Mouse (Mus musculus): Measurements from ENCODE around the gene Ypel1. TPM values are rescaled to one million over a fixed set of nuclear protein-coding genes. Genes with fewer than 3 reads are reported as not detected.

The Ypel1 gene
- total RNA-seq, 2 experiments from 2014 or later = 36.4 to 40.6 TPM

DNA sequence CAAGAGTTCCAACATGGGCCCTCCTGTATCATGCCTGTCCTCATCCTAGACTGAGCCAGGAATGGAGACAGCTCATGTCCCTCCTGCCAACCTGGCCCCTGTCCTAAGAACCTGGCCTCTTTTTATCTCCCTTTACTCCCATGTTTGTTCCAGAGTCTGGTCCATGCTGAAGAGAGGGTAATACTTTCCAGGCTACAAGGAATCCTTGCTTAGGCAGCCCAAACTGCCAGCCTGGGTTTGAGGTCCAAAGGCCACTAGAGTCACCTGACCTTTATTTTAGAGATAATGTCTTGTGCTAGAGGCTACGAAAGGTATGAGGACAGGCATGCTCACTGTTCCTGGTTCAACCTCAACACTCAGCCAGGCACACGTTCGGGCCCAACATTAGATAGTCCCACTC lies 27.4 kb downstream of the Ypel1 start:
- intact Hi-C loops (cut with DNase I) = no loop called here
- Histone ChIP-seq H3K27ac (no peak overlapping the region), H3K4me3 (no peak overlapping the region)
- DNase-seq (ENCODE audit: extremely low spot score in 1 of 2, low spot score in 2 of 2) = no peak
- TF ChIP-seq CTCF (IDR thresholded peaks at IDR 0.05) = no peak

- no peak overlapping the region for H3K27ac ChIP-seq
- intact Hi-C loops (cut with DNase I) = no loop called here
- H3K4me3 ChIP-seq = no peak overlapping the region
- DNase-seq (ENCODE audit: extremely low spot score in 1 of 2, low spot score in 2 of 2) = no peak
- TF ChIP-seq CTCF (IDR thresholded peaks at IDR 0.05) = no peak
Measured at GRCm38 (mm10) chr16:17102630-17103220, 33.2 kb downstream of the Ypel1 start.

DNA sequence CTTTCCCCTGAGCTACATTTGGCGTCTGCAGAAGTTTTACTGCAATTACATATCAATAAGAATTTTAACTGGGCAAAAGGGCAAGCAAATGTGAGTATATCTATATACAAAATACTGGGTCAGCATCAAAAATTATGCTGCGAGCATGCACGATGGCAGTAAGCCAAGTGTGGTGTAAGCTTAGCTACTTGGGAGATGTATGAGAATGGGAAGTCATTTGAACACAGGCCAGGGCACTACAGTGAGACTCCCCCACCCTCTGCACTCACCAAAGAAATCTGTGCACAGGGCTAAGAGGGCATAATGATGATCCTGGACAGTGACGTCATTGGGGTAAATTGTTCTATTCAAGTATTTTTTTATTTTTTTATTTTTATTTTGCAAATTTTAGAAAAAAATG lies 35.1 kb downstream of the Ypel1 start:
- H3K4me3 ChIP-seq = no peak overlapping the region
- intact Hi-C loops (cut with DNase I) = no loop called here
- no peak for DNase-seq (ENCODE audit: extremely low spot score in 1 of 2, low spot score in 2 of 2)
- TF ChIP-seq CTCF (IDR thresholded peaks at IDR 0.05) = no peak
- no peak overlapping the region for H3K27ac ChIP-seq

GRCm38 (mm10) chr16:17110771-17111743 lies 41.6 kb downstream of the Ypel1 start, which contains the start of gene Ppil2:
Ppil2 (minus strand) TSS chr16:17111257.
- Histone ChIP-seq H3K4me3 (peak within 1 kb of the TSS; percentile 83), H3K27ac (peak within 1 kb of the TSS; percentile 79)
- no peak for TF ChIP-seq CTCF (IDR thresholded peaks at IDR 0.05)
- peak; percentile 52 to 68 for DNase-seq (ENCODE audit: extremely low spot score in 1 of 2, low spot score in 2 of 2)
- intact Hi-C loops (cut with DNase I) = no loop called here

DNA sequence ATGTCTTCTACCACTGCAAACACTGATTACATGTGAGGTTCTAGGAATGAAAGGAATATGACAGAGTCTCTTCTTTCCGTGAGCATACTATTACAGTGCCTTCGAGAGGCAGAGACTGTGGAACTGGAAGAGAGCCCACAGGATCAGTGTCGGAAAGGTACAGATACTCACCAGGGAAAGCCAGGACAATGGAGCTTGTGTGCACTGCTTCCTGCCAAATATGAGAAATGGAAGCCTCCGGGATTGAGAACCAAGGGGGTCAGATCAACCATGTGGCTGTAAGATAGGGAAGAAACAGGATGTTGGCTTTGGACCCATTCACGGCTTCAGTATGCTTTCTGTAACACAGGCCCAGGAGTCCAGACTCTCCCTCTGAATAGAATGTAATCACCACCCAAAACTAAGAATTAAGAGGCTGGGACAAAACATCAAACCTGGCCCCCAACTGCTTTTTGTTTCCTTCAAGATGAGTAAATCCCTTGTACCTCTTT lies 47.9 kb downstream of the Ypel1 start:
- H3K27ac ChIP-seq = no peak overlapping the region
- no peak overlapping the region for H3K4me3 ChIP-seq
- no peak for TF ChIP-seq CTCF (IDR thresholded peaks at IDR 0.05)
- no peak for DNase-seq (ENCODE audit: extremely low spot score in 1 of 2, low spot score in 2 of 2)
- intact Hi-C loops (cut with DNase I) = no loop called here

GRCm38 (mm10) chr16:17121569-17121968 lies 52.1 kb downstream of the Ypel1 start:
- no peak overlapping the region for H3K4me3 ChIP-seq
- no peak overlapping the region for H3K27ac ChIP-seq
- intact Hi-C loops (cut with DNase I) = no loop called here
- DNase-seq (ENCODE audit: extremely low spot score in 1 of 2, low spot score in 2 of 2) = no peak
- TF ChIP-seq CTCF (IDR thresholded peaks at IDR 0.05) = no peak

- intact Hi-C loops (cut with DNase I) = no loop called here
- no peak for TF ChIP-seq CTCF (IDR thresholded peaks at IDR 0.05)
- no peak overlapping the region for H3K27ac ChIP-seq
- DNase-seq (ENCODE audit: extremely low spot score in 1 of 2, low spot score in 2 of 2) = no peak
- no peak overlapping the region; the same call in 1 of the 2 replicates for H3K4me3 ChIP-seq
Measured at GRCm38 (mm10) chr16:17124119-17124870, 54.8 kb downstream of the Ypel1 start.

GRCm38 (mm10) chr16:17124871-17125520 lies 55.5 kb downstream of the Ypel1 start, which contains the start of gene 2610318N02Rik:
2610318N02Rik (minus strand) TSS chr16:17125167.
- no peak within 1 kb of the TSS for H3K27ac ChIP-seq
- intact Hi-C loops (cut with DNase I) = no loop called here
- peak within 1 kb of the TSS; percentile 29 for H3K4me3 ChIP-seq
- TF ChIP-seq CTCF (IDR thresholded peaks at IDR 0.05) = no peak
- peak; percentile 59 to 61 for DNase-seq (ENCODE audit: extremely low spot score in 1 of 2, low spot score in 2 of 2)

DNA sequence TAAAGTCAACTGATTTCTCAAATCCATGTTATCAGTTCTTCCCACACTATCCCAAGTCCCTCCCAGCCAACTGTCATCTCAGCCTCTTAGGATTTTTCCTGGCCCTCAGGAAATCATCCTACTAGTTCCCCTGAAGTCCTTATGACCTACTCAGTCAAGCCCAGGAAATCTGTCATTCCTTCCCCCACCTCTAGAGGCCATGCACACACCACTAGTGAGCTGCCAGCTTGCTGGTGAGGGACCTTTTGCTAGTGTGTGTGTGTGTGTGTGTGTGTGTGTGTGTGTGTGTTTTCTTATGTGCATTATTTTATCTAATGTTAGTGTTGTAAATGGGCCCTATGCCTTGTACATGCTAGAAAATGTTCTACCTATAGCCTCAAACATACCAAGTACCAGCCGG lies 57.8 kb downstream of the Ypel1 start:
- no peak overlapping the region for H3K27ac ChIP-seq
- TF ChIP-seq CTCF (IDR thresholded peaks at IDR 0.05) = peak; percentile 56
- H3K4me3 ChIP-seq = no peak overlapping the region
- intact Hi-C loops (cut with DNase I) = loop anchor here (1.0 kb wide), 1 partner anchor 149 kb away; the partner anchor contains the start of gene Tmem191c
- no peak for DNase-seq (ENCODE audit: extremely low spot score in 1 of 2, low spot score in 2 of 2)

GRCm38 (mm10) chr16:17131191-17132088 lies 61.9 kb downstream of the Ypel1 start:
- intact Hi-C loops (cut with DNase I) = loop anchor here (5.0 kb wide), 1 partner anchor 76 kb away; the partner anchor contains the start of gene Rimbp3
- peak; percentile 26 to 39 for DNase-seq (ENCODE audit: extremely low spot score in 1 of 2, low spot score in 2 of 2)
- no peak for TF ChIP-seq CTCF (IDR thresholded peaks at IDR 0.05)

More at GRCm38 (mm10) chr16:17131191-17132088, 61.9 kb downstream of the Ypel1 start:
- peak overlapping the region; percentile 98 for H3K4me3 ChIP-seq
- H3K27ac ChIP-seq = peak overlapping the region; percentile 84

Measured in left cerebral cortex, adult 2 months (tissue).